Mouse (Mus musculus) A20 (cell line): Measurements from ENCODE around the gene Setd5.

Source experiments
- DNase-seq: peaks from one replicate; pipeline ENCODE4 v3.0.0-alpha.2; 2011; ENCODE audit warnings: low read depth, low spot score

Setd5 gene

GRCm38 (mm10) chr6:113076686-113077516 lies at the start of gene Setd5:
Setd5 (plus strand) TSS chr6:113077365.
- peak; percentile 98 for DNase-seq

GRCm38 (mm10) chr6:113027446-113027845 lies 49.7 kb upstream of the Setd5 start:
- no peak for DNase-seq

GRCm38 (mm10) chr6:113029006-113029405 lies 48.2 kb upstream of the Setd5 start:
- DNase-seq, result no peak

- DNase-seq, result no peak
Measured at GRCm38 (mm10) chr6:113030553-113030952, 46.6 kb upstream of the Setd5 start.

- no peak for DNase-seq
Measured at GRCm38 (mm10) chr6:113030970-113031660, 46.0 kb upstream of the Setd5 start.

- DNase-seq, result no peak
Measured at GRCm38 (mm10) chr6:113032121-113032520, 45.0 kb upstream of the Setd5 start.

GRCm38 (mm10) chr6:113033185-113033584 lies 44.0 kb upstream of the Setd5 start:
- DNase-seq, result no peak

- DNase-seq, result no peak
Measured at GRCm38 (mm10) chr6:113034466-113034865, 42.7 kb upstream of the Setd5 start.

- no peak for DNase-seq
Measured at GRCm38 (mm10) chr6:113036463-113037175, 40.5 kb upstream of the Setd5 start.

- peak; percentile 70 for DNase-seq
Measured at GRCm38 (mm10) chr6:113037946-113038734, 39.0 kb upstream of the Setd5 start.

- no peak for DNase-seq
Measured at GRCm38 (mm10) chr6:113038735-113039058, 38.5 kb upstream of the Setd5 start.

GRCm38 (mm10) chr6:113040319-113040718 lies 36.8 kb upstream of the Setd5 start:
- DNase-seq, result no peak

- no peak for DNase-seq
Measured at GRCm38 (mm10) chr6:113041215-113041990, 35.8 kb upstream of the Setd5 start.

GRCm38 (mm10) chr6:113045575-113045974 lies 31.6 kb upstream of the Setd5 start:
- no peak for DNase-seq

GRCm38 (mm10) chr6:113046041-113046975 lies 30.9 kb upstream of the Setd5 start, which contains the start of gene Thumpd3:
Thumpd3 (plus strand) TSS chr6:113046225.
- DNase-seq, result peak; percentile 98

GRCm38 (mm10) chr6:113047016-113047746 lies 30.0 kb upstream of the Setd5 start:
- DNase-seq, result peak; percentile 83

- DNase-seq, result no peak
Measured at GRCm38 (mm10) chr6:113048371-113048770, 28.8 kb upstream of the Setd5 start.

GRCm38 (mm10) chr6:113049159-113049558 lies 28.0 kb upstream of the Setd5 start:
- no peak for DNase-seq

GRCm38 (mm10) chr6:113052972-113053371 lies 24.2 kb upstream of the Setd5 start:
- DNase-seq, result no peak
